Mouse (Mus musculus): ENCODE measurements around the gene Asl.
A peak's percentile ranks its signal among the peaks of the same experiment; 100 is the strongest.
"Not testable (repeated sequence)": the region's sequence is repeated elsewhere in the genome, so short reads cannot be mapped to it uniquely, and the experiment has no call there.

Gene Asl

DNA sequence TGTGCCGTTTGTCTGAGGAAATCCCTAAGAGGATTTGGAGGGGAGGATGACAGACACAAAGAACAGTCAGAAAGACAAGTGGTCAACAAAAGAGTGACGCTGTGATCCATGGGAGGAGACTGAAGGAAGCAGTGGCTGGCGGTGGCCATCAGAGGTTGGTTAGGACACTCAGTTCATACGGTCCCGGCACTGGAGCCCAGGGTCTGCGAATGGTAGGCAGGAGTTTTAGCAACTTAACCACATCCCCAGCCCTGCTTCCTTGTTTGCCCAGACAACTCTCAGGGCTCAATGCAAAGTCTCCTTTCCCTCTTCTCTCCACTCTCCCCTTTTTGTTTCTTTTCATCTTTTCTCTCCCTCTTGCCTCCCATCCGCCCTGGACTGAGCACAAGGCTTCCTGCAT is 17.1 kb upstream of the Asl start:
- no peak for DNase-seq (ENCODE audit: low read depth, low spot score)

DNA sequence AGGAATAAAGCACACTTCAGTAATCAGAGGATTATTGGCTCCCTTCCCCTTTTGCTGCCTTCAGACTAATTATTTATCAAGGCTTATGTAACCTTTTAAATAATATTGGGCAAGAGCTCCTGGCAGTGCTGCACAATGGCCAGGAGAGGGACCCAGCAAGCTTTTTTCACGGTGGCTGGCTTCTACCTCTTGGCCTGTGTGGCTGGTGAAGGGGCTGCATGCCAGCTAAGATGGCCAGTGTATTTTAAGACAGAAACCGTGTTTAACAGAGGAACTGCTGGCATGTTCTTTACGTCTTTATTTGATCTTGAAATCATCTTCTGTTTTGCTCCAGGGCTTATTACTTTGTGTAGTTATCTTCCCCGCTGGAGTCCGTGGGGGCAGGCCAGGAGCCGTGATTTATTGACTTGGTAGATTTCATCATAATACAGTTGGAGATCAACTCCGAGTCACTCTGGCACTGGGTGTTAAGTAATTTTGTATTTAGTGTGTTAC is 15.2 kb upstream of the Asl start:
- no peak for DNase-seq (ENCODE audit: low read depth, low spot score)

- no peak for DNase-seq (ENCODE audit: low read depth, low spot score)
These were observed 14.7 kb upstream of the Asl start for GRCm38 (mm10) chr5:130043741-130044140.

- no peak for DNase-seq (ENCODE audit: low read depth, low spot score)
These were observed 12.2 kb upstream of the Asl start for GRCm38 (mm10) chr5:130041262-130041661.

DNA sequence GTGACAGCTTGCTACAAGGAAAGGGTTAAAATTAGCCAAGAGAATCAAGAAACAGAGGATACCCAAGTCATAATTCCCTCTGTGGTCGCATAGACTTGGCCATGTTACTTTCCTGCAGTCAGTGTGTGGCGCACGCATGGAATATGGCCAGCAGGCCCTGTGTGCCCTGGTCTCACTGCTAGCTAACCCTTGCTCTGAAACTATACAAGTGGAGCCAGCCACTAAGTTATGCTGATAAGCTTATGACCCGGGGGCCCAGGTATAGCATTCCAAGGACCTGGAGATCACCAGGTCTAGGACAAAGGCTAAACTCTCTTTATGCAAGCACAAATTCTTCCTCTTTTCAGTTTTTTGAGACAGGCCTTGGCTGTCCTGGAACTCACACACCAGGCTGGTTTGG is 11.8 kb upstream of the Asl start:
- no peak for DNase-seq (ENCODE audit: low read depth, low spot score)

GRCm38 (mm10) chr5:130037752-130038455 is 8.9 kb upstream of the Asl start:
- DNase-seq (ENCODE audit: low read depth, low spot score) = peak; percentile 63

DNA sequence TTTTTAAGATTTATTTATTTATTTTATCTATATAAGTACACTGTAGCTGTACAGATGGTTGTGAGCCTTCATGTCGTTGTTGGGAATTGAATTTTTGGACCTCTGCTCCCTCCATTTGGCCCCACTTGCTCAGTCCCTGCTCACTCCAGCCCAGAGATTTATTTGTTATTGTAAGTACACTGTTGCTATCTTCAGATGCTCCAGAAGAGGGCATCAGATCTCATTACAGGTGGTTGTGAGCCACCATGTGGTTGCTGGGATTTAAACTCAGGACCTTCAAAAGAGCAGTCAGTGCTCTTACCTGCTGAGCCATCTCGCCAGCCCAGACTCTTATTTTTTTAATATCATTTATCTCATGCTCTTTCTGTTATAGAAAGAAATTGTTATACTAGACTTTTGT is 7.3 kb upstream of the Asl start:
- DNase-seq (ENCODE audit: low read depth, low spot score) = not testable (repeated sequence)

- DNase-seq (ENCODE audit: low read depth, low spot score) = no peak
These were observed 4.8 kb upstream of the Asl start for GRCm38 (mm10) chr5:130033869-130034268.

- no peak for DNase-seq (ENCODE audit: low read depth, low spot score)
These were observed 2.7 kb upstream of the Asl start for GRCm38 (mm10) chr5:130031410-130032390.

- no peak for DNase-seq (ENCODE audit: low read depth, low spot score)
These were observed 1.4 kb downstream of the Asl start for GRCm38 (mm10) chr5:130027696-130028095.

DNA sequence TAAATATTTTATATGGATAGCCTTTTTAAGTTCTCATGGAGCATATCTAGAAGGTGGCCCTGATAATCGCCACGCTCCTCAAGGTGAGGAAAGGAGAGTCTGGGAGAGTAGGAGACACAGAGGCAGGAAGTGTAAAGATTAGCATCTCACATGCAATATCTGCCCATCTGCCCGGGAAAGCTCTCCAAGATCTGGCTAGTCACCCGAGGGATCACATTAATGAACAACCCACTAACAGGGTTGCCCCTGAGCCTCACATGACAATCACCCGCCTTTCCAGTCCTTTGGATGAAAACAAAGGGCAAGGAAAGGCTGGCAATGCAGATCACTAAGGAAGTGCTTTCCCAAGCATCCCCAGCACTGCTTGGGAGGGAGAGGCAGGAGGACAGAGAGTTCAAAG is 1.9 kb downstream of the Asl start:
- no peak for DNase-seq (ENCODE audit: low read depth, low spot score)

DNA sequence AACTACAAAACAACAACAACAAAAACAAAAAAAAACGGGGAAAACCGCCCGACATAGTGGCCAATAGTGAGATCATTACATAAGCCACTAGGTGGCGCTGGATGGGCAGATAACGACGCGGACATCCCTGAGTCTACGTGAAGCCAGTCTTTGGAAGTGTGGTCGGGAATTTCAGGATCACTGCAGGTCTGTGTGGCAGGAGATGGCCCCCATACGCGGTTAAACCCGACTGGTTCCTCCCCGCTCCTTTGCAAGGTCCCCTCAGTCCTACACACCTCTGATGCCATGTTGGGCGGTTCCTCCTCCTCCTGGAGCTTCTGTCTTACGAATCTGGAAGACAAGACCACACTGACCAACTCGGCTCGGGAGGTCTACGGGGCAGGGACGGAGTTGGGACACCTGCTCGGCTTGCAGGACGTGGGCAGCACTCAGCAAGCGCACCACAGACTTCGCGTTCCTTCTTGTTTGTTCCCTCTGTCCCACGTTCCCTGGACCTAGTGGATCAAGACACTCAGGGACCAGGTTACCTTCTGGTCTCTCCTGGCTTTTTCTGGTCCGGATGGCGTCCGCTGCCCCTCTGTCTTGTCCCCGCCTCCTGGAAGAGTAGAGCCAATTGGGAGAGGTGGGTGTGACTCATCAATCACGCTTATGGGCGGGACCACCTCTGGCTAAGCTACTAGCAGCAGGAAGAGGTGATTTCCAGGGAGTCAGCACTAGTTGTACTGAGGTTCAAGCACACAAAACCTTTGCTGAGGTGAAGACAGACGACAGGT is 5.1 kb downstream of the Asl start:
- peak; percentile 79 for DNase-seq (ENCODE audit: low read depth, low spot score)

- DNase-seq (ENCODE audit: low read depth, low spot score) = no peak
These were observed 5.8 kb downstream of the Asl start for GRCm38 (mm10) chr5:130023067-130023766.

DNA sequence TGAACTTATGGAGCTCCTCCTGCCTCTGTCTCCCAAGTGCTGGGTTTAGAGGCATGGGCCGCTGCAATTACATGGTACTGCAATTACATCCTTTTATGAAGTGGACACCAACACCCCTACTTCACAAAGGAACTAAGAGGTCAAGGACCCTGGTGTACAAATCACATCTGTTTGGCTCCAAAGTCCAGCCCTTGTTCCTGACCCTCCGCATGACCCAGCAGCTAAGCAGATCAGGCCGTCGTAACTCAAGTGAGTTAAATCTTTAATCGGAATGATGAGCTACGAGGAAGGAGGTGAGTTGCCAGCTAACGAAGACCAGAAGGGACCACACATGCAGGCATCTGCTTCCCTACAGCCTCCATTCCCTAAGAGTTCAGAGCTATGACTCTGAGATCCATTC is 6.7 kb downstream of the Asl start:
- no peak for DNase-seq (ENCODE audit: low read depth, low spot score)

DNA sequence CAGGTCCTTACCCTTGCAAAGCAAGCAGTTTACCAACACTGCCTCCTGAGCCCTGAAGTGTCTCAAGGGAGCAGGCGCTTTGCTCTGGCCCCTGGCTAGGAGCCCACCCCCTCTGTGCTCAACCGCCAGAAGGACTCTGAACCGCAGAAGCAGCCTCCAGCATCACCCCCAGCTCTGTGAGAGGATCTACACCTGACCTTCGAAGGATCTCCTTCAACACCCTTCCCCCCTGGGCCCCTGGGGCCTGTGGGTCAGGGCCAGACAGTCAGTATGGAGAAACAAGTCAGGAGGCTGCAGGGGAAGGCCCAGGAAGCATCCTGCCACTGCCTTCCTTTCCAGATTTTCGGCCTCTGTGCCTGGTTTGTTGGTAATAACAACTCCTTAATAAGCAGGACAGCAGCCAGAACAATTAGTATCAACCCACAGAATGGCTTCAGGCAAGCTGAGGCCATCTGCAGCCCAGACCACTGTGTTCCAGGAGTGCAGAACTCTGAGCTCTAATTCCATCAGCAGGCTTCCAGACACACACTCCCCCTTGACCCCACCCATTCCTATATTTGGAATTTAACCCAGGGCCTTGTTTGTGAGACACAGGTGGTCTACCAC is 7.6 kb downstream of the Asl start:
- no peak for DNase-seq (ENCODE audit: low read depth, low spot score)

DNA sequence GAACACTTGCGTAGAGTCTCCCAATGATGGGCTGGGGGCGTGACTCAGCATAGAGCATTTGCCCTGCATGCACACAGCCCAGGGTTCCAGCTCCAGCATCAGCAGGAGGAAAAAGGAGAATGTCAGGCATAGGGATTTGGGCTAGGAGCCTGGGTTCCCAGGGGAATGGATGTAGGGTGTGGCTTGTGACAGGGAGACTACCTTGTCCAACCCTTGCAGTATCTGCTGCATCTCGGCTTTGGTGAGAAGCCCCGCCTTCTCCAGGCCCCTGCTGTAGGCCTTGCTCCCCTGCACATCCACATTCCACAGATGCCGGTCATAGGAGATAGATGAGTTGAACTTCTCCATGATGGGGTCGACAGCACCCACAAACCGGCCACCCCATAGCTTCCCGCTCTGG is 9.6 kb downstream of the Asl start:
- DNase-seq (ENCODE audit: low read depth, low spot score) = no peak

- DNase-seq (ENCODE audit: low read depth, low spot score) = no peak
These were observed 13.9 kb downstream of the Asl start for GRCm38 (mm10) chr5:130015104-130015503.

GRCm38 (mm10) chr5:130010961-130011360 is 18.1 kb downstream of the Asl start:
- DNase-seq (ENCODE audit: low read depth, low spot score) = no peak

DNA sequence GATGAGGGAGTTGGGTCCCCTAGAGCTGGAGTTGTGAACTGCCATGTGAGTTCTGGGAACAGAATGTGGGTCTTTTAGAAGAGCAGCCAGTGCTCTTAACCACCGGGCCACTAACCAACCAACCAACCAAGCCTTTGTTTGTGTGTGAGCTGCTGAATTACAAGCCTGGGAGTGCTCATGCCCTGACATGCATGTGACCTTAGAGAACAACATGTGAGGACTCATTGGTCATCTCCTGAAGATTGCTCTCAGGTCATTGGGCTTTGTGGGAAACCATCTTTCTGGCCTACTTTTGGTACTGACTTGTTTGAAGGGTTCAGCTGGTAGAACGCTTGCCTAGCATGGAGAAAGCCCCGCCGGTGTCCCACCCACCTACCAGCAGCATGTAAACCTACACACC is 19.3 kb downstream of the Asl start:
- no peak for DNase-seq (ENCODE audit: low read depth, low spot score)

GRCm38 (mm10) chr5:130008034-130008590 is 20.9 kb downstream of the Asl start:
- DNase-seq (ENCODE audit: low read depth, low spot score) = no peak

DNA sequence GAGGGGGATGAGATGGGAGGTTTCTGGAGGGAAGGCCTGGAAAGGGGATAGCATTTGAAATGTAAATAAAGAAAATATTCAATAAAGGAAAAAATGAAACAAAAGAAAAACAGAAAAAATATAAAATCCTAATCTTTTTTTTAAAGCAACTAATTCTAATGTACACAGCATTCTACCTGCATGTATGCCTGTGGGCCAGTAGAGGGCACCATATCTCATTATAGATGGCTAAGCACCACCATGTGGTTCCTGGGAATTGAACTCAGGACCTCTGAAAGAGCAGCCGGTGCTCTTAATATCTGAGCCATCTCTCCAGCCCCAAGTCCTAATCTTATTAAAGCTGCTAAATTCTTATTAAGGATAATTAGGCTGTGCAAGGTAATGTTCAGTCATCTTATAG is 21.7 kb downstream of the Asl start:
- DNase-seq (ENCODE audit: low read depth, low spot score) = no peak

Data from WW6 (cell line).